Mouse (Mus musculus): ENCODE results near the gene Dcxr.
"Not testable (repeated sequence)": the region's sequence is repeated elsewhere in the genome, so short reads cannot be mapped to it uniquely, and the experiment has no call there.

The Dcxr gene

GRCm38 (mm10) chr11:120675875-120676274, 51.2 kb downstream of the Dcxr start:
- CTCF ChIA-PET = not testable (repeated sequence)

All from spleen, embryonic (tissue).